Mouse (Mus musculus): ENCODE results near the gene L3mbtl4. TPM values are rescaled to one million over a fixed set of nuclear protein-coding genes. Genes with fewer than 3 reads are reported as not detected.

Gene L3mbtl4
- polyA plus RNA-seq, 1 experiment from 2014 or later, result not detected

- Histone ChIP-seq H3K36me3 (ENCODE audit: control insufficient read depth, insufficient read depth, low read length) (no peaks in the 10 kb centered on the region), H3K27ac (ENCODE audit: low read depth, low read length) (no peak overlapping the region), H3K4me3 (ENCODE audit: low read depth, low read length) (no peak overlapping the region), H3K4me2 (replicated peaks; ENCODE audit: low read depth, low read length) (no peak overlapping the region), H3K4me1 (replicated peaks; ENCODE audit: control insufficient read depth, insufficient read depth, low read length) (no peaks in the 10 kb centered on the region), H3K9ac (ENCODE audit: low read depth, low read length) (no peak overlapping the region), H3K27me3 (ENCODE audit: control insufficient read depth, insufficient read depth, low read length) (no peaks in the 10 kb centered on the region), H3K9me3 (ENCODE audit: control insufficient read depth, low read length) (no peaks in the 10 kb centered on the region)
- WGBS, result 31% methylated on average over 8 of the region's 8 CpGs
- DNase-seq (ENCODE audit: low spot score) (peak; percentile 5), ATAC-seq (ENCODE audit: low FRiP score) (no peak)
Measured at GRCm38 (mm10) chr17:68285119-68285782, 11.7 kb downstream of the L3mbtl4 start.

GRCm38 (mm10) chr17:68288094-68288493 lies 14.5 kb downstream of the L3mbtl4 start:
- H3K27me3 ChIP-seq (ENCODE audit: control insufficient read depth, insufficient read depth, low read length), result no peaks in the 10 kb centered on the region
- no peak overlapping the region for H3K4me2 ChIP-seq (replicated peaks; ENCODE audit: low read depth, low read length)
- H3K27ac ChIP-seq (ENCODE audit: low read depth, low read length), result no peak overlapping the region
- H3K4me1 ChIP-seq (replicated peaks; ENCODE audit: control insufficient read depth, insufficient read depth, low read length), result no peaks in the 10 kb centered on the region
- ATAC-seq (ENCODE audit: low FRiP score) (no peak), DNase-seq (ENCODE audit: low spot score) (no peak)
- no peaks in the 10 kb centered on the region for H3K36me3 ChIP-seq (ENCODE audit: control insufficient read depth, insufficient read depth, low read length)
- no peak overlapping the region for H3K4me3 ChIP-seq (ENCODE audit: low read depth, low read length)
- 76% methylated on average over 4 of the region's 4 CpGs for WGBS
- H3K9ac ChIP-seq (ENCODE audit: low read depth, low read length), result no peak overlapping the region
- H3K9me3 ChIP-seq (ENCODE audit: control insufficient read depth, low read length), result no peaks in the 10 kb centered on the region

- Histone ChIP-seq H3K4me3 (ENCODE audit: low read depth, low read length) (no peak overlapping the region), H3K9me3 (ENCODE audit: control insufficient read depth, low read length) (no peaks in the 10 kb centered on the region), H3K9ac (ENCODE audit: low read depth, low read length) (no peak overlapping the region), H3K36me3 (ENCODE audit: control insufficient read depth, insufficient read depth, low read length) (no peaks in the 10 kb centered on the region), H3K27me3 (ENCODE audit: control insufficient read depth, insufficient read depth, low read length) (no peaks in the 10 kb centered on the region), H3K27ac (ENCODE audit: low read depth, low read length) (no peak overlapping the region), H3K4me2 (replicated peaks; ENCODE audit: low read depth, low read length) (no peak overlapping the region), H3K4me1 (replicated peaks; ENCODE audit: control insufficient read depth, insufficient read depth, low read length) (no peaks in the 10 kb centered on the region)
- no peak for ATAC-seq (ENCODE audit: low FRiP score)
- no peak for DNase-seq (ENCODE audit: low spot score)
- WGBS, result 93% methylated on average over 8 of the region's 8 CpGs
Measured at GRCm38 (mm10) chr17:68288699-68289098, 15.1 kb downstream of the L3mbtl4 start.

- no peak overlapping the region for H3K4me2 ChIP-seq (replicated peaks; ENCODE audit: low read depth, low read length)
- H3K9ac ChIP-seq (ENCODE audit: low read depth, low read length), result no peak overlapping the region
- DNase-seq (ENCODE audit: low spot score), result peak; percentile 10
- H3K4me1 ChIP-seq (replicated peaks; ENCODE audit: control insufficient read depth, insufficient read depth, low read length), result no peaks in the 10 kb centered on the region
- WGBS, result 49% methylated on average over 9 of the region's 9 CpGs
- no peaks in the 10 kb centered on the region for H3K27me3 ChIP-seq (ENCODE audit: control insufficient read depth, insufficient read depth, low read length)
- H3K27ac ChIP-seq (ENCODE audit: low read depth, low read length), result no peak overlapping the region
- no peaks in the 10 kb centered on the region for H3K9me3 ChIP-seq (ENCODE audit: control insufficient read depth, low read length)
- no peaks in the 10 kb centered on the region for H3K36me3 ChIP-seq (ENCODE audit: control insufficient read depth, insufficient read depth, low read length)
- H3K4me3 ChIP-seq (ENCODE audit: low read depth, low read length), result no peak overlapping the region
- ATAC-seq (ENCODE audit: low FRiP score), result no peak
Measured at GRCm38 (mm10) chr17:68291713-68292364, 18.2 kb downstream of the L3mbtl4 start.

- Histone ChIP-seq H3K9me3 (ENCODE audit: control insufficient read depth, low read length) (no peaks in the 10 kb centered on the region), H3K27me3 (ENCODE audit: control insufficient read depth, insufficient read depth, low read length) (no peaks in the 10 kb centered on the region), H3K27ac (ENCODE audit: low read depth, low read length) (no peak overlapping the region), H3K36me3 (ENCODE audit: control insufficient read depth, insufficient read depth, low read length) (no peaks in the 10 kb centered on the region), H3K4me1 (replicated peaks; ENCODE audit: control insufficient read depth, insufficient read depth, low read length) (no peaks in the 10 kb centered on the region), H3K4me3 (ENCODE audit: low read depth, low read length) (no peak overlapping the region), H3K4me2 (replicated peaks; ENCODE audit: low read depth, low read length) (no peak overlapping the region), H3K9ac (ENCODE audit: low read depth, low read length) (no peak overlapping the region)
- WGBS, result 84% methylated on average over 6 of the region's 6 CpGs
- ATAC-seq (ENCODE audit: low FRiP score) (no peak), DNase-seq (ENCODE audit: low spot score) (no peak)
Measured at GRCm38 (mm10) chr17:68308381-68308780, 34.8 kb downstream of the L3mbtl4 start.

- no peak overlapping the region for H3K9ac ChIP-seq (ENCODE audit: low read depth, low read length)
- no peak overlapping the region for H3K4me3 ChIP-seq (ENCODE audit: low read depth, low read length)
- no peaks in the 10 kb centered on the region for H3K36me3 ChIP-seq (ENCODE audit: control insufficient read depth, insufficient read depth, low read length)
- H3K9me3 ChIP-seq (ENCODE audit: control insufficient read depth, low read length), result no peaks in the 10 kb centered on the region
- no peak overlapping the region for H3K4me2 ChIP-seq (replicated peaks; ENCODE audit: low read depth, low read length)
- ATAC-seq (ENCODE audit: low FRiP score), result no peak
- DNase-seq (ENCODE audit: low spot score), result no peak
- no peaks in the 10 kb centered on the region for H3K27me3 ChIP-seq (ENCODE audit: control insufficient read depth, insufficient read depth, low read length)
- WGBS, result 68% methylated on average over 5 of the region's 5 CpGs
- H3K27ac ChIP-seq (ENCODE audit: low read depth, low read length), result no peak overlapping the region
- no peaks in the 10 kb centered on the region for H3K4me1 ChIP-seq (replicated peaks; ENCODE audit: control insufficient read depth, insufficient read depth, low read length)
Measured at GRCm38 (mm10) chr17:68312286-68312927, 38.8 kb downstream of the L3mbtl4 start.

GRCm38 (mm10) chr17:68320940-68321339 lies 47.3 kb downstream of the L3mbtl4 start:
- WGBS, result 89% methylated on average over 8 of the region's 8 CpGs
- no peak overlapping the region for H3K9ac ChIP-seq (ENCODE audit: low read depth, low read length)
- no peak overlapping the region for H3K4me3 ChIP-seq (ENCODE audit: low read depth, low read length)
- no peaks in the 10 kb centered on the region for H3K36me3 ChIP-seq (ENCODE audit: control insufficient read depth, insufficient read depth, low read length)
- no peaks in the 10 kb centered on the region for H3K9me3 ChIP-seq (ENCODE audit: control insufficient read depth, low read length)
- H3K4me1 ChIP-seq (replicated peaks; ENCODE audit: control insufficient read depth, insufficient read depth, low read length), result no peaks in the 10 kb centered on the region
- no peak overlapping the region for H3K4me2 ChIP-seq (replicated peaks; ENCODE audit: low read depth, low read length)
- no peak for DNase-seq (ENCODE audit: low spot score)
- no peaks in the 10 kb centered on the region for H3K27me3 ChIP-seq (ENCODE audit: control insufficient read depth, insufficient read depth, low read length)
- ATAC-seq (ENCODE audit: low FRiP score), result no peak
- no peak overlapping the region for H3K27ac ChIP-seq (ENCODE audit: low read depth, low read length)

- no peak for ATAC-seq (ENCODE audit: low FRiP score)
- Histone ChIP-seq H3K4me3 (ENCODE audit: low read depth, low read length) (no peak overlapping the region), H3K27me3 (ENCODE audit: control insufficient read depth, insufficient read depth, low read length) (no peaks in the 10 kb centered on the region), H3K4me2 (replicated peaks; ENCODE audit: low read depth, low read length) (no peak overlapping the region), H3K4me1 (replicated peaks; ENCODE audit: control insufficient read depth, insufficient read depth, low read length) (no peaks in the 10 kb centered on the region), H3K9me3 (ENCODE audit: control insufficient read depth, low read length) (no peaks in the 10 kb centered on the region), H3K27ac (ENCODE audit: low read depth, low read length) (no peak overlapping the region), H3K9ac (ENCODE audit: low read depth, low read length) (no peak overlapping the region), H3K36me3 (ENCODE audit: control insufficient read depth, insufficient read depth, low read length) (no peaks in the 10 kb centered on the region)
- WGBS, result 63% methylated on average over 3 of the region's 3 CpGs
- no peak for DNase-seq (ENCODE audit: low spot score)
Measured at GRCm38 (mm10) chr17:68322607-68323006, 49.0 kb downstream of the L3mbtl4 start.

- no peak overlapping the region for H3K4me3 ChIP-seq (ENCODE audit: low read depth, low read length)
- 79% methylated on average over 5 of the region's 5 CpGs for WGBS
- DNase-seq (ENCODE audit: low spot score), result no peak
- H3K9ac ChIP-seq (ENCODE audit: low read depth, low read length), result no peak overlapping the region
- no peak overlapping the region for H3K27ac ChIP-seq (ENCODE audit: low read depth, low read length)
- no peaks in the 10 kb centered on the region for H3K36me3 ChIP-seq (ENCODE audit: control insufficient read depth, insufficient read depth, low read length)
- ATAC-seq (ENCODE audit: low FRiP score), result no peak
- H3K9me3 ChIP-seq (ENCODE audit: control insufficient read depth, low read length), result no peaks in the 10 kb centered on the region
- H3K4me1 ChIP-seq (replicated peaks; ENCODE audit: control insufficient read depth, insufficient read depth, low read length), result no peaks in the 10 kb centered on the region
- H3K27me3 ChIP-seq (ENCODE audit: control insufficient read depth, insufficient read depth, low read length), result no peaks in the 10 kb centered on the region
- H3K4me2 ChIP-seq (replicated peaks; ENCODE audit: low read depth, low read length), result no peak overlapping the region
Measured at GRCm38 (mm10) chr17:68332225-68332624, 58.6 kb downstream of the L3mbtl4 start.

Data from hindbrain, embryonic 11.5 days (tissue).